ENCODE assay signal across 24 mouse cellular contexts in genomic region chr14:27295821-27296220, GRCm38 (mm10).
A peak's percentile ranks its signal among the peaks of the same experiment; 100 is the strongest.
DNase-seq lines count a peak whose midpoint lies in the region; ATAC-seq and TF ChIP-seq lines count a peak whose summit lies in the region.
"Had no signal": no experiment of that assay in that cellular context is flagged by ENCODE, and none has a peak within 500 bp of the region (broad histone marks: within the 10 kb centered on the region; RNA-seq: fewer than 3 reads in every experiment).

No protein-coding gene starts in this region.

- no peak for TF ChIP-seq CTCF in stomach, postnatal 0 days (IDR thresholded peaks at IDR 0.05; ENCODE audit: low read depth)

- DNase-seq in kidney, adult 18-20 months, result peak; percentile 78
- DNase-seq in liver, embryonic 13.5 days, result no peak
- peak; percentile 61 for DNase-seq in stomach, postnatal 0 days (ENCODE audit: low spot score)
- DNase-seq in hindbrain, embryonic 14.5 days (ENCODE audit: low spot score), result no peak
- no peak for DNase-seq in heart, adult 18-20 months
- DNase-seq in lung, postnatal 10 days, result no peak
- DNase-seq: adrenal gland, adult 8-10 months; cerebellum, adult 8-10 months; heart, adult 11 months; heart, postnatal 4 days; layer of hippocampus, postnatal 36 days; lung, postnatal 36 days; thymus, postnatal 4 days had no signal

- 0 out of 2 replicates have a peak, but pooled peaks cover 4% of the 10 kb centered on the region for H3K4me1 ChIP-seq in kidney, embryonic 14.5 days (ENCODE audit: control insufficient read depth, insufficient read depth, low read length)
- no peaks in the 10 kb centered on the region; the same call in 1 of the 2 replicates for H3K4me1 ChIP-seq in kidney, embryonic 16.5 days (ENCODE audit: insufficient read depth, low read length)
- no peaks in the 10 kb centered on the region for H3K4me1 ChIP-seq in liver, embryonic 13.5 days (replicated peaks)
- no peaks in the 10 kb centered on the region for H3K4me1 ChIP-seq in stomach, postnatal 0 days (replicated peaks; ENCODE audit: control insufficient read depth, insufficient read depth)
- no peaks in the 10 kb centered on the region for H3K4me1 ChIP-seq in hindbrain, embryonic 14.5 days (replicated peaks; ENCODE audit: control insufficient read depth, insufficient read depth, low read length)
- H3K4me1 ChIP-seq: embryonic facial prominence, embryonic 12.5 days; forebrain, embryonic 13.5 days; limb, embryonic 13.5 days; midbrain, embryonic 10.5 days had no signal

- H3K27ac ChIP-seq in kidney, embryonic 14.5 days (ENCODE audit: low read depth, low read length), result no peak overlapping the region
- H3K27ac ChIP-seq in kidney, embryonic 16.5 days (ENCODE audit: low read length), result no peak overlapping the region; the same call in 1 of the 2 replicates
- no peak overlapping the region for H3K27ac ChIP-seq in liver, embryonic 13.5 days
- no peak overlapping the region for H3K27ac ChIP-seq in stomach, postnatal 0 days (replicated peaks)
- H3K27ac ChIP-seq in hindbrain, embryonic 14.5 days, result no peak overlapping the region
- H3K27ac ChIP-seq: embryonic facial prominence, embryonic 12.5 days; forebrain, embryonic 13.5 days; layer of hippocampus, adult 2 months; limb, embryonic 13.5 days; midbrain, embryonic 10.5 days had no signal

- ATAC-seq in kidney, embryonic 14.5 days (ENCODE audit: low FRiP score, low TSS enrichment), result no peak
- peak; percentile 75; the same call in 1 of the 2 replicates for ATAC-seq in kidney, embryonic 16.5 days (ENCODE audit: low FRiP score, low TSS enrichment)
- ATAC-seq in liver, embryonic 13.5 days (ENCODE audit: low read depth), result peak; percentile 54
- ATAC-seq in stomach, postnatal 0 days (ENCODE audit: low FRiP score, low TSS enrichment), result peak; percentile 85
- no peak for ATAC-seq in hindbrain, embryonic 14.5 days (ENCODE audit: low FRiP score)
- ATAC-seq: CD4-positive, CD25-positive, alpha-beta regulatory T cell, adult 4 months; forebrain, embryonic 13.5 days; hindbrain, embryonic 16.5 days had no signal

- 83% methylated on average over 7 of the region's 7 CpGs for WGBS in kidney, embryonic 14.5 days
- WGBS in kidney, embryonic 16.5 days, result 81% methylated on average over 7 of the region's 7 CpGs
- WGBS in liver, embryonic 13.5 days (ENCODE audit: insufficient replicate concordance), result 64% methylated on average over 7 of the region's 7 CpGs
- WGBS in stomach, postnatal 0 days, result 68% methylated on average over 7 of the region's 7 CpGs
- WGBS in hindbrain, embryonic 14.5 days, result 87% methylated on average over 7 of the region's 7 CpGs

- H3K4me2 ChIP-seq in kidney, embryonic 14.5 days (replicated peaks; ENCODE audit: low read depth, low read length), result no peak overlapping the region
- H3K4me2 ChIP-seq in kidney, embryonic 16.5 days (replicated peaks; ENCODE audit: low read depth, low read length), result no peak overlapping the region
- no peak overlapping the region for H3K4me2 ChIP-seq in liver, embryonic 13.5 days
- H3K4me2 ChIP-seq in stomach, postnatal 0 days (replicated peaks; ENCODE audit: low read depth), result no peak overlapping the region
- H3K4me2 ChIP-seq in hindbrain, embryonic 14.5 days (replicated peaks), result no peak overlapping the region
- H3K4me2 ChIP-seq: embryonic facial prominence, embryonic 12.5 days; forebrain, embryonic 13.5 days; limb, embryonic 13.5 days had no signal

- H3K36me3 ChIP-seq in kidney, embryonic 14.5 days (ENCODE audit: control insufficient read depth, insufficient read depth, low read length), result no peaks in the 10 kb centered on the region
- H3K36me3 ChIP-seq in kidney, embryonic 16.5 days (ENCODE audit: insufficient read depth, low read length), result no peaks in the 10 kb centered on the region
- no peaks in the 10 kb centered on the region for H3K36me3 ChIP-seq in liver, embryonic 13.5 days
- H3K36me3 ChIP-seq in stomach, postnatal 0 days (ENCODE audit: control insufficient read depth, insufficient read depth, low read length), result no peaks in the 10 kb centered on the region
- no peaks in the 10 kb centered on the region for H3K36me3 ChIP-seq in hindbrain, embryonic 14.5 days (replicated peaks; ENCODE audit: control insufficient read depth, insufficient read depth)
- H3K36me3 ChIP-seq: embryonic facial prominence, embryonic 12.5 days; limb, embryonic 13.5 days; midbrain, embryonic 10.5 days had no signal

- H3K9ac ChIP-seq in kidney, embryonic 14.5 days (ENCODE audit: low read depth, low read length), result no peak overlapping the region
- H3K9ac ChIP-seq in kidney, embryonic 16.5 days (replicated peaks; ENCODE audit: low read length), result no peak overlapping the region
- no peak overlapping the region for H3K9ac ChIP-seq in liver, embryonic 13.5 days
- no peak overlapping the region for H3K9ac ChIP-seq in stomach, postnatal 0 days (ENCODE audit: low read length)
- H3K9ac ChIP-seq in hindbrain, embryonic 14.5 days, result no peak overlapping the region
- H3K9ac ChIP-seq: embryonic facial prominence, embryonic 12.5 days; forebrain, embryonic 13.5 days; limb, embryonic 13.5 days had no signal

- no peak for TF ChIP-seq EP300 in stomach, postnatal 0 days (optimal IDR thresholded peaks at IDR 0.05)

- H3K4me3 ChIP-seq in kidney, embryonic 14.5 days (ENCODE audit: low read length), result no peak overlapping the region
- no peak overlapping the region for H3K4me3 ChIP-seq in kidney, embryonic 16.5 days (ENCODE audit: low read length)
- H3K4me3 ChIP-seq in liver, embryonic 13.5 days (replicated peaks), result no peak overlapping the region
- H3K4me3 ChIP-seq in stomach, postnatal 0 days (ENCODE audit: low read depth, low read length), result no peak overlapping the region
- H3K4me3 ChIP-seq in hindbrain, embryonic 14.5 days (replicated peaks; ENCODE audit: low read length), result no peak overlapping the region
- H3K4me3 ChIP-seq: embryonic facial prominence, embryonic 12.5 days; erythroblast, embryonic 14.5 days; forebrain, embryonic 13.5 days; layer of hippocampus, adult 2 months; limb, embryonic 13.5 days; midbrain, embryonic 10.5 days had no signal

- no peaks in the 10 kb centered on the region for H3K9me3 ChIP-seq in kidney, embryonic 14.5 days (ENCODE audit: control insufficient read depth, low read length)
- H3K9me3 ChIP-seq in kidney, embryonic 16.5 days (ENCODE audit: low read length), result no peaks in the 10 kb centered on the region
- no peaks in the 10 kb centered on the region for H3K9me3 ChIP-seq in liver, embryonic 13.5 days (replicated peaks)
- no peaks in the 10 kb centered on the region for H3K9me3 ChIP-seq in stomach, postnatal 0 days (ENCODE audit: control insufficient read depth, low read length)
- no peaks in the 10 kb centered on the region for H3K9me3 ChIP-seq in hindbrain, embryonic 14.5 days (ENCODE audit: control insufficient read depth, low read length)
- H3K9me3 ChIP-seq: embryonic facial prominence, embryonic 12.5 days; forebrain, embryonic 13.5 days; limb, embryonic 13.5 days; midbrain, embryonic 10.5 days had no signal

- H3K27me3 ChIP-seq in kidney, embryonic 14.5 days (ENCODE audit: control insufficient read depth, insufficient read depth, low read length), result no peaks in the 10 kb centered on the region
- H3K27me3 ChIP-seq in kidney, embryonic 16.5 days (ENCODE audit: insufficient read depth, low read length), result no peaks in the 10 kb centered on the region
- H3K27me3 ChIP-seq in liver, embryonic 13.5 days, result no peaks in the 10 kb centered on the region
- H3K27me3 ChIP-seq in stomach, postnatal 0 days (ENCODE audit: control insufficient read depth, insufficient read depth, low read length), result no peaks in the 10 kb centered on the region
- no peaks in the 10 kb centered on the region for H3K27me3 ChIP-seq in hindbrain, embryonic 14.5 days (ENCODE audit: control insufficient read depth, insufficient read depth, low read length)
- H3K27me3 ChIP-seq: embryonic facial prominence, embryonic 12.5 days; forebrain, embryonic 13.5 days; limb, embryonic 13.5 days; Patski had no signal

Comparison
In these comparisons a context has a peak if more than half of its experiments do, and no peak if none do; other contexts are left out.
1. ATAC-seq: peak in kidney, embryonic 16.5 days (single experiment), liver, embryonic 13.5 days (single experiment) and stomach, postnatal 0 days (single experiment); none in kidney, embryonic 14.5 days (single experiment) and hindbrain, embryonic 14.5 days (single experiment).
2. DNase-seq: peak in kidney, adult 18-20 months (single experiment) and stomach, postnatal 0 days (single experiment); none in liver, embryonic 13.5 days (single experiment), hindbrain, embryonic 14.5 days (single experiment), heart, adult 18-20 months (0 of 2) and lung, postnatal 10 days (single experiment).